9 mouse cellular contexts compared by ENCODE assay signal in genomic region chr14:118203031-118203430, GRCm38 (mm10). TPM values are rescaled to one million over a fixed set of nuclear protein-coding genes. Genes with fewer than 3 reads are reported as not detected.
DNase-seq lines count a peak whose midpoint lies in the region; ATAC-seq and TF ChIP-seq lines count a peak whose summit lies in the region.
"Had no signal": no experiment of that assay in that cellular context is flagged by ENCODE, and none has a peak within 500 bp of the region (broad histone marks: within the 10 kb centered on the region; RNA-seq: fewer than 3 reads in every experiment).

No protein-coding gene starts in this region.

- H3K27ac ChIP-seq in liver, adult 2 months (replicated peaks; ENCODE audit: insufficient read depth, low read depth, low read length), result no peak overlapping the region
- H3K27ac ChIP-seq in liver, embryonic 12.5 days, result no peak overlapping the region
- H3K27ac ChIP-seq: hindbrain, embryonic 13.5 days had no signal

- H3K4me1 ChIP-seq in liver, adult 2 months (ENCODE audit: control insufficient read depth, insufficient read depth, low read length), result no peaks in the 10 kb centered on the region
- H3K4me1 ChIP-seq in liver, embryonic 12.5 days, result no peaks in the 10 kb centered on the region
- H3K4me1 ChIP-seq: hindbrain, embryonic 13.5 days had no signal

- no peak overlapping the region for H3K4me2 ChIP-seq in liver, embryonic 12.5 days
- H3K4me2 ChIP-seq: hindbrain, embryonic 13.5 days had no signal

- no peak for TF ChIP-seq POLR2A in liver, adult 2 months (IDR thresholded peaks at IDR 0.05; ENCODE audit: extremely low read depth, insufficient read depth, low read length)

- H3K79me2 ChIP-seq in liver, adult 2 months (ENCODE audit: control insufficient read depth, insufficient read depth, low read length), result no peaks in the 10 kb centered on the region

- peak; percentile 26; the same call in 1 of the 2 replicates for TF ChIP-seq CTCF in liver, adult 2 months (IDR thresholded peaks at IDR 0.05; ENCODE audit: low read depth, low read length)

- H3K4me3 ChIP-seq in liver, adult 2 months (ENCODE audit: insufficient read depth, low read depth, low read length), result no peak overlapping the region
- H3K4me3 ChIP-seq in liver, embryonic 12.5 days, result no peak overlapping the region
- H3K4me3 ChIP-seq: hindbrain, embryonic 13.5 days had no signal

- DNase-seq in CD4-positive, CD25-positive, alpha-beta regulatory T cell, adult 2 months (ENCODE audit: low read depth, low spot score), result peak; percentile 61
- no peak for DNase-seq in liver, adult 2 months (ENCODE audit: extremely low read depth, low read depth, low spot score)
- peak; percentile 68 for DNase-seq in thymus, postnatal 25 days
- no peak for DNase-seq in gastrocnemius, adult 8-10 months (ENCODE audit: low spot score in 2 of 2)
- DNase-seq in left cerebral cortex, adult 11 months (ENCODE audit: low spot score), result no peak

- no peak overlapping the region for H3K9ac ChIP-seq in liver, adult 2 months (ENCODE audit: low read depth, low read length)
- no peak overlapping the region for H3K9ac ChIP-seq in liver, embryonic 12.5 days
- H3K9ac ChIP-seq: hindbrain, embryonic 13.5 days had no signal

- no peaks in the 10 kb centered on the region for H3K27me3 ChIP-seq in liver, adult 2 months (ENCODE audit: control insufficient read depth, insufficient read depth, low read length)
- H3K27me3 ChIP-seq in liver, embryonic 12.5 days (replicated peaks), result no peaks in the 10 kb centered on the region
- H3K27me3 ChIP-seq: hindbrain, embryonic 13.5 days had no signal

- ATAC-seq in CD4-positive, CD25-positive, alpha-beta regulatory T cell, adult 4 months, result no peak
- ATAC-seq in liver, embryonic 12.5 days, result no peak
- peak; percentile 57 for ATAC-seq in megakaryocyte, adult 5-6 weeks (ENCODE audit: poor library complexity, severe bottlenecking)

- peaks cover 3% of the 10 kb centered on the region; the same call in 1 of the 2 replicates for H3K9me3 ChIP-seq in liver, embryonic 12.5 days (replicated peaks)
- H3K9me3 ChIP-seq: hindbrain, embryonic 13.5 days had no signal

- no peaks in the 10 kb centered on the region for H3K36me3 ChIP-seq in liver, adult 2 months (ENCODE audit: control insufficient read depth, insufficient read depth, low read length)
- H3K36me3 ChIP-seq in liver, embryonic 12.5 days, result no peaks in the 10 kb centered on the region
- H3K36me3 ChIP-seq: hindbrain, embryonic 13.5 days had no signal

- WGBS in liver, adult 2 months, result 82% methylated on average over 7 of the region's 7 CpGs
- WGBS in liver, embryonic 12.5 days (ENCODE audit: insufficient replicate concordance), result 58% methylated on average over 7 of the region's 7 CpGs

RNA-seq across cellular contexts. Expression of gene Sox21, which starts 33.8 kb away (rescaled TPM):
- not detected for polyA plus RNA-seq in CD4-positive, CD25-positive, alpha-beta regulatory T cell, adult 4 months (2017; shearing (Covaris generic))
- total RNA-seq in liver, adult 2 months (2014; rRNA removed), result not detected in 2 replicates
- polyA plus RNA-seq in liver, adult 2 months (2012; rRNA removed), result not detected in 2 replicates
- 0.02 TPM in 1 of 2 replicates, not detected in the other for polyA plus RNA-seq in liver, embryonic 12.5 days (2016; fragmentation: Nextera tagmentation; extraction: Ambion mirVana)
- not detected in 2 replicates for total RNA-seq in megakaryocyte, adult 5-6 weeks (2015)
- not detected in 2 replicates for total RNA-seq in megakaryocyte, adult 5-6 weeks (2017)
- total RNA-seq in gastrocnemius, adult 8-10 months (2022), result not detected

Comparison
In these comparisons a context has a peak if more than half of its experiments do, and no peak if none do; other contexts are left out.
1. DNase-seq: peak in CD4-positive, CD25-positive, alpha-beta regulatory T cell, adult 2 months (single experiment) and thymus, postnatal 25 days (single experiment); none in liver, adult 2 months (single experiment), gastrocnemius, adult 8-10 months (0 of 2) and left cerebral cortex, adult 11 months (single experiment).